Mouse (Mus musculus): Measurements from ENCODE around the gene Nxnl2.
"Not testable (repeated sequence)": the region's sequence is repeated elsewhere in the genome, so short reads cannot be mapped to it uniquely, and the experiment has no call there.

Nxnl2 gene

DNA sequence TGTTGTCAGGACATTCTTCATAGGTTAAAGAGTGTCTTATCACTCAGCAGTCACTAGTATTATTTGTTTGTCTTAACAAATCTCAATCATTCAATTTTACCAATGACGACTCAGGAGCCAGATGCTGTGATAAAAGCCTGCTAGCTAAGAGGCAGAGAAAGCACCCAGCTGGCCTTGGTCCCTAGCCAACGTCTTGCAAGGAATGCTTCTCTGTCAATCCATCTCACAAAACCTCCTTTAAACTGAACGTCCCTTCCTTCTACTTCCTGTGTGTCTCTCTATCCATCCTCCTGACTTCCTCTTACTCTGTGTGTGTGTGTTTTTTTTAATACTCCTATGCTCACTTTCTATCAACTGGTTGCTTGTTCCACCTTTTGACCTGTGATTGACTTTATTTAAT, 8.5 kb downstream of the Nxnl2 start:
- DNase-seq (ENCODE audit: low spot score): no peak

DNA sequence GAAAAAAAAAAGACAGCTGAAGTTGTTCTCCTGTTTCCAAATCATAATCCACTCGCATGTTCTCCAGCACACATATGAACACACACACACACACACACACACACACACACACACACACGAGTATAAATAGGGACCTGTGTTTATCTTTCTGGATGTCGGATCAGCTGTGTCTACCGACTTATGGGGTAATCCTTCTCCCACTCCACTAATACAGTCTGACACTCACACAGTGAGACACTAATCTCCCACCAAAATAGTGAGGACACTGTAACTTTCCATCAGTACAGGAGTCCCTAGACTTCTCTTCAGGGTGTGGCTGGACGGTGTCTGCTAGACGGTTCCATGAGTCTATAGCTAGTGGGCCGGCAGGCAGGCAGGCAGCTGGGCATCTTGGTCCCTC, 11.4 kb downstream of the Nxnl2 start:
- no peak for DNase-seq (ENCODE audit: low spot score)

DNA sequence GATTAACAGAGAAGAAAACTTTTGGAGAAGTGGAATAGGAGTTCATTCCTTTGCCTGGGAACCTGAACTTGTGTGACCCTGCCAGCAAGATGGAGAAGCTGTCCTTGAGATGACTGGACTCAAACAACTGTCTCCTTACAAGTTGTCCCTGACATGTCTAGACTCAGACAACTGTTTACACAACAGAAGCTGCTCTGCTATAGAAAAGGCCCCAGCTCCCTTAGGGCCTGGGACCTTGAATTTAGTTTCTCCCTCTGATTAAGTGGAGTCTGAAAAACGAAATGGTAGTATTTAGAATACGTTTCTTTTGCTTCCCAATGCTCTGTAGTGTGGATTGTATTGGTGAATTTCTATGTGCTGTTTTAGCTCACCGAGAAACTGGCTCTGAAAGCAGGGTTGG, 14.1 kb downstream of the Nxnl2 start:
- DNase-seq (ENCODE audit: low spot score): no peak

DNA sequence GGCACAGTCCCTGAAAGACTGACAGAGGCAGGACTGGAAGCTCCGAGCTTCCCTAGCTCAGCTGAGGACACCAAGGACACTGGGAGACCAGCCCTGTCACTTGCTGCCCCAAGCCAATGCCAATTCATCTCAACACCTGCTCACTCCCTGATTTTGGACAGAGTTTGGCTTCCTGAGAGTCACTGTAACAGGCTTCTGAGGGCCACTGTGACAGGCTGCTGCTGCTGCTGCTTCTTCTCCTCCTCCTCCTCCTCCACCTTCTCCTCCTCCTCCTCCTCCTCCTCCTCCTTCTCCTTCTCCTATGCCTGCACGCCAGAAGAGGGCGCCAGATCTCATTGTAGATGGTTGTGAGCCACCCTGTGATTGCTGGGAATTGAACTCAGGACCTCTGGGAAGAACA, 19.5 kb downstream of the Nxnl2 start:
- no peak for DNase-seq (ENCODE audit: low spot score)

DNA sequence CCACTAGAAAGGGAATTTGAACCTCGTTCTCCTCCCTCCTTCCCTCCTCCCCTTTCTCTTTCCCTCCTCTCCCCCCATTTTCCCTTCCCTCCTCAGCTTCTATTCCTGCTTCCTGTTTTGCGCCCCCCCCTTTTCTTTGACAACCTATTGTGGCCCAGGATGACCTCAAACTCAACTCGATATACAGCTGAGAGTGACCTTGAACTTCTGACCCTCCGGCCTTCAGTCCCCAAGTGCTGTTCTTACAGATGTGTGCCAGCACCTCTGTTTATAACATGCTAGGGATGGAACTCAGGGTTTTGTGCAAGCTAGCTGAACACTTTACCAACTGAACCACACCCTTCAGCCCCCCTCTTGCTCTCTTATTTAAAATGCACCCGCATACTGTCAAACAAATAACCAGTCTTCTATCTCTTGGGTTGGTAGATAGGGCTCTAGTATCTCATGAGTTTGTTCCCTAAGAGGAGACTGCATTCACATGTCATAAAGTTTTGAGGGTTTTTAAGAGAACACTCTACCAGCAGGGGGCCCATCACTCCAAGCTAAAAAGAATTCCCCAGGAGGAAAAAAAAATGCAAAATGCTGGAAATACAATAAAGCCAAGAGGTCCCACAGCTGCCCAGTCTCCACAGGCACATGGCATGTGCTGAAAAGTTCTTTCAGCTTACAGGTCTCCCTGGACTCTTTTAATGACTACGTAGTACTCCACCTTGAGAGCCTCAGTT, 20.8 kb downstream of the Nxnl2 start:
- no peak for DNase-seq (ENCODE audit: low spot score)

DNA sequence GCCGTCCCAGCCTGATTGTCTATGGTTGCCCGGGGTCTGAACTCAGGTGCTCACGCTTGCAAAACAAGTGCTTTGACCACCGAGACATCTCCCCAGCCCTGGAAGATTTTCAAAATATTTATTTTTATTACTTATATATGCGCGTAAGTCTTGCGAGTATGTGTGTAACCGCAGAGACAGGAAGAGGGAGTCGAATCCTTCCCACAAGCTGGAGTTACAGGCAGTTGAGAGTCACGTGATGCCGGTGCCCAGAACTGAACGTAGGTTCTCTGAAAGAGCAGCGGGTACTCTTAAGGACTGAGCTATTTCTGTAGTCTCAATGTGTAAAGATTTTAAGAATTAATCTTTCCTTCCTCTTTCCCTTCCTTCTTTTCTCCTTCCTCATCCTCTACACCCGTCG, 23.1 kb downstream of the Nxnl2 start:
- DNase-seq (ENCODE audit: low spot score): no peak

DNA sequence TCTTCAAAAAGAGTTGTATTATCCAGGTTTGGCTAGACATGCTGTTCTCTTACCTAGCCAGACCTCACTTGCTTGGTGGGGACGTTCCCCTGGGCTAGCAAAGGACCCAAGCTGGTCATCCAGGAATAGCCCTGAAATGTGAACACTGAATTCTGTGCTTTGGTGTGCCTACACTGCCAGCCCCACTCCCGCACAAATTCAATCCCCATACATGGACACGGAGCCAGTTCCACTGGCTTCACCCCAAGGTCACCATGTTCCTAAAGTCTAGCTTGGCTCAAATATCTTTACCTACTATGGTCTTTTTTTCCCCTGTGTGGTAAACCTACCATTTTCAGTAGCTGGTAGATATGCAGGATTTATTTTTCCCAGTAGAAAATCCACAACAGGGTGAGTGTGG, 26.9 kb downstream of the Nxnl2 start:
- DNase-seq (ENCODE audit: low spot score): no peak

DNA sequence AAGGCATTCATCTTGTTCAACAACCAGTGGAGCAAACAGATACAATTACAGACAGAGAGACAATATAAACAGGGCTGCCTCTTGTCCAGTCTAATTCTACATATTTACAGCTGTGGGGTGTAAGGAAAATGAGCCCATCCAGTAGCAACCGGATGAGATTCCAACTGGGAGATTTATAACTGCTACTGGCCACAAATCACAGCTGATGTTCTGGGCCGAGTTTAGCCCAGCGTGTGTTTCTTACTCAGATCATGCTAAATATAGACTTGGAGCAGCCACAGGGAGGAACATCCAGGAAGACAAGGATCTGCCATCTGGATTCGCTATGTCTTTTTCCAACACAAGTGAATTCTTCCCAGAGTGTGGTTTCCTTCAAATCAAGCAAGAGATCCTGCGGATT, 27.4 kb downstream of the Nxnl2 start:
- no peak for DNase-seq (ENCODE audit: low spot score)

DNA sequence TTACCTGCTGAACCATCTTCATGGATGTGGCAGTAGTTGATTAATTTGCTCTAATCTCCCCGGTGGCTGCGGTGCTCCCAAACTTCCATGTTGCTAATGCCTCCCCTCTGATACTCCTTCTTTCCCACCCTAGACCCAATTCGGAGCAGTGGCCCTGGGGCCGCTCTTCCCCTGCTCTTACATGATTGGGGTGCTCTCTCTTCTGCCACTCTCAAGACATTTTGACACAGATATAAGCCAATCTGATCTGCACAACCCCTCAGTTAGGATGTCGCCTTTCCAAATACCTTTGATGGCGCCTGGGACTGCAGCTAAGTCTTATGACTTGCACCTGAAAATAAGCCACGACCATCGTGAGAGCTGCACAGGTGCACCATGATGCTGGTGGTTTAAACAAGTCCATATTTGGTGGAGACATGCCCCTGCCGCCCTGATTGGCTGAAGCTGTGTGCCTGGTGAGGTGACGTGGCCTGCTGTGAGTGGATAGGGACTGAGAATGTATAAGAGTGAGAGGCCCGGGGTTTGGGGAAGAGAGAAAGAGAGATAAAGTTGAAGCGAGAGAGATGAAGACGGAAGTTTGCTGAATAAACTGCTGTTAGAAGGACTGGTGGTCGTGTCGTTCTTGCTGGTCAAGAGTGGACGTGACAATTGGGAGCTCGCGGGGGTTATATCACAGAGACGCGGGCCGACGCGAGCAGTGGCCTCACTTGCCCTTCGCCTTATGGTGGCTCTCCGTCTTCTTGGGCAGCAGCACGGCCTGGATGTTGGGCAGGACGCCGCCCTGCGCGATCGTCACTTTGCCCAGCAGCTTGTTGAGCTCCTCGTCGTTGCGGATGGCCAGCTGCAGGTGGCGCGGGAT, 31.4 kb downstream of the Nxnl2 start:
- not testable (repeated sequence) for DNase-seq (ENCODE audit: low spot score)

DNA sequence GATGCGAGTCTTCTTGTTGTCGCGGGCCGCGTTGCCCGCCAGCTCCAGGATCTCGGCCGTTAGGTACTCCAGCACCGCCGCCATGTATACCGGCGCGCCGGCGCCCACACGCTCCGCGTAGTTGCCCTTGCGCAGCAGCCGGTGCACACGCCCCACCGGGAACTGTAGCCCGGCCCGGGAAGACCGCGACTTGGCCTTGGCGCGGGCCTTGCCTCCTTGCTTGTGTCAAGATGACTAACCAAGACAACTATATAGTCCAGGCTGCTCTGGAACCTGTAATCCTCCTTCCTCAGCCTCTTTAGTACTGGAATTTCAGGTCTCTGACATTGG, 32.0 kb downstream of the Nxnl2 start:
- peak; percentile 46 for DNase-seq (ENCODE audit: low spot score)

DNA sequence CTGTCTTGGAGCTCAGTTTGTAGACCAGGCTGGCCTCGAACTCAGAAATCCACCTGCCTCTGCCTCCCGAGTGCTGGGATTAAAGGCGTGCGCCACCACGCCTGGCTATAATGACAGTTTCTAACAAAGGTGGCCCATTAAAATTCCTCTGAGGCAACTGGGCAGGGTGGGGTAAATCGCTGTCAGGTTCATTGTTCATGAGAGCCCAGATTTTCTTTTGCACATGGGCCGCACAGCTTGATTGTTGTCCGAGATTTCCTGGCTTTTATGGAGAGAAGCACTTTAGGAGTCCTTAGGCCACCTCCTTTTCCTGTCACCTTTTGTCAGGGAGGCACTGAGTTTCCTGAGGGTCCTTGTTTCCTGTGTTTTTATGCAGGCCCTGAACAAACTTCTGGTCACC, 32.6 kb downstream of the Nxnl2 start:
- DNase-seq (ENCODE audit: low spot score): no peak

DNA sequence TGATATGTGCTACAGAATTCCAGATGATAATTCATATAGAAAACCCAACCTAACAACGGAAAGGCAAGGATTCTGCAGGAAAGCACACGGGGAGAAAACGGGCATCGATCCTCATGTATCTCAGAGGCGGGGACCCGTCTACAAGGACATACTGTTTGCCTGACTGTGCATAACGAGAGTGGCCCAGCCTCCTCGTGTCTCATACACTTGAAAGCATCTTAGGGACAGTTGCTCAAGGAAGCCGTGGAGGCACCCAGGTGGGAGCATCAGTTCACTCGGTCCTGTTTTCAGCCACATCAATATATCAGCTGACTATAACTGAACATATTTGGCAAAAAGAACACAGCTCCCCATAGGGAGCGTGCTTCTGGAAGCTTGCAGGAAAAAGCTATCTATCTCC, 33.3 kb downstream of the Nxnl2 start:
- not testable (repeated sequence) for DNase-seq (ENCODE audit: low spot score)

DNA sequence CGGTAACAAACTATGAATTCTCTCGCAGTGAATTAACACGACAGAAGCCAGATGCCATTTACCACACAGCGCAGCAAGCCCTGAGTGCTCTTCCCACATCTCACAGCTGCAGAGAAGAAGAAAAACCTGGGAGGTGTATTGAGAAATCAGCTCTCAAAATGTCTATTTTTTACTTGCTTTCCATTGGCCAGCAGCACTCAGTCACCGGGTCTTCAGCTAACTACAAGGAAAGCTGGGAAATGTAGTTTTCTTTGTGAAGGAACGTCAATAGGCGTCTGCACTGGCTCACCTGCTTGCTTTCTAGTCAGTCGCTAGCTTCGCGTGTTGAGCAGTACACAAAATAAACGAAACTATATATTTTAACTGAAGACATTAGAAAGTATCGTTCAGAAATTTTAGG, 37.1 kb downstream of the Nxnl2 start:
- DNase-seq (ENCODE audit: low spot score): no peak

DNA sequence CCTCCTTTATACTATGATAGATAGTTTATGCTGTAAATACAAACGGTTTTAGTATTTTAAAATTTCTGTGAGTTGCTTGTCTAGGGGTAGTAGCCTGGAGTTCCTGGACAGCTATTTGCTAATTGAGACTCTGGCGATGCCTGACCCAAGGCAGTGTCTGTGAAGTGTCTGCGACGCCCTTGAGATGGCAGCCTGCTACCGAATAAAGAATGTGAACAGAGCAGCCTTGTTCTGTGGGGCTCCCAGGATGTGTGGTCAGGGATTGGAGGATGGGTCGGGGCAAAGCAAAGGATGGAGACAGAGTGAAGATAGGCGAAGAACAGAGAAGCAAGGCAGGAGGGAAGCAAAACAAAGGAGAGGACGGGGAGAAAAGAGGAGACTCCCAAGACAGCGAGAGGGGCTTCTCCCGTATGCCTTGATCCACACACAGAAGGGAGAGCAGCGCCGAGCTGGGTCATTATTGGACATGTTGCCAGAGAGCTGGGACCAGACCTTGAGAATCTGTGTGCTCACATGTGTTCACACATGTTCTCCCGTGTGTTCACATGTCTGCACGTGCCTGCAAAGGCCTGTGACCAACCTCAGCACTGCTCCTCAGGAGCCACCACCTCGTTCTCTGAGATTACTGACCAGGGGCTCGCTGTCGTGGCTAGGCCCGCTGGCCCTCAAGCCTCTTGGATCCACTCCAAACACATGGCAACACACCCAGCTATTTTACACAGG, 37.7 kb downstream of the Nxnl2 start:
- no peak for DNase-seq (ENCODE audit: low spot score)

DNA sequence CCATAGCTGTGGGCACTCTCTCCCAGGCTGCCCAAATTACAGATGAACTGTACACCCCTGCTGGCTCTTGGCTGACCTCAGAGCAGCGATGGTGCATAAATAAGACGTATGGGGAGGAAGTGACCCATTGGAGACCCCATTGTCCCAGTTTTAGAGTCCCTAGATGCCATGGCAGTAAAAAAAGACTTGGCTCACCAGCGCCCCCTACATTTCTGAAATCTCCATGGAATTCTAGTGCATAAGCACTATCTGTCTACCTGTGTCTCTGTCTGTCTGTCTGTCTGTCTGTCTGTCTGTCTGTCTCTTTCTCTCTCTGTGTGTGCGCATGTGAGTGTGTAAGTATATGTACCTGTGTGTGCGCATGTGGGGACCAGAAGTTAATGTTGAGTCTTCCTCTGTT, 39.8 kb downstream of the Nxnl2 start:
- DNase-seq (ENCODE audit: low spot score): no peak

DNA sequence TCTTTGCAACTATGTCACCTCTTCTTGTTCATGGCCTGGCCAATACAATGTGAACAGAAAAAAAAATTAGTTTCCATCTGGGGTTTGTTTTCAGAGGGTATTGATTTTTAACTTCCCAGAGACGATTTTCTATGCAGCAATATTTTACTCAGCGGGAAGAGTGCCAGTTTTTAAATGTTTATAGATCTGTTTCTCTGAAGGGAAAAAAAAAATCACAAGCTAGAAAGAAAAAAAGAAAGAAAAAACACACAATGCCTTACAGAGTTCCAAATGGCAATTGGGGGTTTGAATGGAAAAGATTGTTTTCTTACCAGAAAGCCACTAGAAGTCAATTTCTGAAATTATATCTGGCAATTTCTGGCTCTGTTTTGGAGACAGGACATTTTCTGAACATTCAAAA, 43.9 kb downstream of the Nxnl2 start:
- no peak for DNase-seq (ENCODE audit: low spot score)

DNA sequence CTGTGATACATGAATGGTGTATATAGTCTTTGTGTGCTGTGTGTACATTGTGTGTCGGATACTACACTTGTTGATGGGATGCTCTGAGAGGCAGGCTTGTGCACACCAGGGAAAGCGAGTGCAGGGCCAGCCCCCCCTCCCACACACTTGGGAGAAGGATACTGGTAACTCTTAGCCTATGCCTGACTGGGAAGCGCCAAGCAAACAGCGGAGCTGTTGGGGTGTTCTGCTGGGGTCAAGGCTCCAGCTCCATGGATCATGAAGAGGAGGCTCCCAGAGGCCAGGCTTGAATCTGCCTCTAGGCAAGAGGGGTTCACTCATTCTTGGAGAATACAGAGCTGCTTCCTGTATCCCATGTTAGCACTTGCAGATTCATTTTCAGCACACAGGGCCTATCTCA, 50.1 kb downstream of the Nxnl2 start:
- DNase-seq (ENCODE audit: low spot score): no peak

DNA sequence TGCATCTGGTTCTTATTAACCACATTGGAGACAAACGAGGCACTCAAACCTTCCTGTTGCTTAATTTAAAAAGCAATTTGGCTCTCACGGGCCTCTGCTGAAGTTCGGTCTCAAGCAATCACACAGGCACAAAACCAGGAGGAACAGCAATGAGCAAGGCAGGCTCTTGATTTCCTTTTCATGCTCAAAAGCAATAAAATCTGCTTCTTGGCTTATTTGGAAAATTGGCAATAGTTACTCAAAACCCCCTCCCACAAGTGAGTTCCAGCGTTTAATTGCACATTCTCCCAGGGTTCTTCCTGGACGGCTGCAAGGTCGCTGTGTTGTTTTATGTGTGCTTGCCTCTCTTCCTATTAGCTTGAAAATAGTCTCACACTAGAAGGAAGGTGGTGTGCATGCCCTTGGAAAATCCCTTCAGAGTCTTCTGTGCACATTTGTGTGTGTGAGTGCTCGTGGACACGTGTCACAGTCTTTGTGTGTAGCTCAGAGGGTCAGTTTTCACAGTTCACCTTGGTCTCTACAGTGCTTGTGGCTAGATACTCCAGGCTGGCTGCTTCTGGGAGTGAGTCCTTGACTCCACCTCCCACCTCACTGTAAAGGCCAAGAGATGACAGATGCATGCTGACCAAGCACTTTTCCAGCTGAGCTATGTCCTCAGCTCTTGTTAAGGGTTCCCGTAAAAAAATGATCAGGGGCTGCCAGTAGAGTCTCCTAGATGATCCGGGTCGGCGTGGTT, 50.8 kb downstream of the Nxnl2 start:
- DNase-seq (ENCODE audit: low spot score): no peak

All from ovary, postnatal 10 days (tissue).